Mouse (Mus musculus): ENCODE data around the gene 4921517D22Rik. TPM values are rescaled to one million over a fixed set of nuclear protein-coding genes. Genes with fewer than 3 reads are reported as not detected.
"Not testable (repeated sequence)": the region's sequence is repeated elsewhere in the genome, so short reads cannot be mapped to it uniquely, and the experiment has no call there.

4921517D22Rik gene
- polyA plus RNA-seq, 1 experiment: not detected

DNA sequence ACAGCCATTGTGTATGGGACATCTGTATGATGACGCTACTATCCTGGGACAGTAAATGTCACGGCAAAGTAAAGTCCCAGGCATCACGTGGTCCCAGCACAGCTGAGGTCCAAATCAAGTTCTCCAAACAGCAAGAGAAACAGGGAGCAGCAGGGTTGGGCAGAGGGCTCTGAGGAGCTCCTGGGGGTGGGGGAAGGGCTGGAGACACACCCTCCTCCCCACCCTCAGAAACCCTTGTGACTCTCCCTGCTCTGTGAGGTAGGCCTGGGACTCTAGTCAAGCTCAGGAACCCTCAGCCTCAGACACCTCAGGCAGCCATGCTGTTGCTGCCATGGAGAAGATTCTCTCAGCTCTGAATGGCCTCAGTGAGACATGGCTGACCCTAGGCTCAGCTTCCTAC is 18.1 kb upstream of the 4921517D22Rik start, which contains the start of gene Spata31d1b:
Gene Spata31d1b (plus strand): TSS at position 301 of the 400 bp plus-strand sequence.
- not testable (repeated sequence) for H3K4me3 ChIP-seq (ENCODE audit: insufficient read depth, low read depth, low read length); H3K27ac ChIP-seq (replicated peaks; ENCODE audit: low read depth, low read length); H3K4me1 ChIP-seq (ENCODE audit: control insufficient read depth, insufficient read depth, insufficient read length, low read length)

DNA sequence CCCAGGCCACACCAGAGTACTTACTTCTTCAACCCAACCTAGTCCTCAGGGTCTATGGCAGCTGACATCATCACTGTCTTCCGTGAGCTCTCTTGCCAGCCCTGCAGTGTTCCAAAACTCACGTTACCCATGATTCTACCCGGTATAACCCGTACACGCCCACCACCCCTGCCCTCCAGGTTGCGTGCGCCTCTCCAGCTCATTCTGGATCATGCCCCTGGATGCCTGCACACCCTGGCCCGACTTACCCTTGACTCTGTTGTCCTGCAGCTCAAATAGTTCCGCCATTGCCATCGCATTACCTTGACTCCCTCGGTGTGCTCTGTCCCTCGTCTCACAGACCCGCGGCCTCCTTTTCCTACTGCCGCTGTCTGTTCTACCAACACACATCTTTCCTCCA is 16.3 kb upstream of the 4921517D22Rik start, which contains the start of gene Spata31d1a:
Gene Spata31d1a (minus strand): TSS at position 101 of the 400 bp plus-strand sequence.
- H3K4me1 ChIP-seq (ENCODE audit: control insufficient read depth, insufficient read depth, insufficient read length, low read length): no peaks in the 10 kb centered on the region
- H3K4me3 ChIP-seq (ENCODE audit: insufficient read depth, low read depth, low read length): no peak within 1 kb of the TSS
- H3K27ac ChIP-seq (replicated peaks; ENCODE audit: low read depth, low read length): no peak within 1 kb of the TSS

DNA sequence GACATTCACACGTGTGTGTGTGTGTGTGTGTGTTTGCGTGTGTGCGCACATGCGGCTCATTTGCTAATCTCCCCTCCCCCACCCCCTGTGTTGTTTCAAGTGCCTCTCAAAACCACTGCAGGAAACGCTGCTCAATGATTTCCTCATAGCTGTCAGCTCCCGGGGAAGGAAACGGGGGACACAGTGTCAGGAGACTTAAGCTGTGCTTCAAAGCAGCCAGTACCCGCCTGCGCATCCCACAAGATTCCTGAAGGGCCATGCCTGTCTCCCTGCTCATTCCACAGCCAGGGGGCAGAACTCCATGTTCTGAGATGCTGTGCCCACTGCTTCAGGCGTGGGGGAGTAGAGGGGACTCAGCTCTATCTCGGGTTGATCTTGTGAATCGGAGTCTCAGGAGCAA is 10.7 kb upstream of the 4921517D22Rik start:
- H3K27ac ChIP-seq (replicated peaks; ENCODE audit: low read depth, low read length): no peak overlapping the region
- no peaks in the 10 kb centered on the region for H3K4me1 ChIP-seq (ENCODE audit: control insufficient read depth, insufficient read depth, insufficient read length, low read length)
- H3K4me3 ChIP-seq (ENCODE audit: insufficient read depth, low read depth, low read length): no peak overlapping the region

DNA sequence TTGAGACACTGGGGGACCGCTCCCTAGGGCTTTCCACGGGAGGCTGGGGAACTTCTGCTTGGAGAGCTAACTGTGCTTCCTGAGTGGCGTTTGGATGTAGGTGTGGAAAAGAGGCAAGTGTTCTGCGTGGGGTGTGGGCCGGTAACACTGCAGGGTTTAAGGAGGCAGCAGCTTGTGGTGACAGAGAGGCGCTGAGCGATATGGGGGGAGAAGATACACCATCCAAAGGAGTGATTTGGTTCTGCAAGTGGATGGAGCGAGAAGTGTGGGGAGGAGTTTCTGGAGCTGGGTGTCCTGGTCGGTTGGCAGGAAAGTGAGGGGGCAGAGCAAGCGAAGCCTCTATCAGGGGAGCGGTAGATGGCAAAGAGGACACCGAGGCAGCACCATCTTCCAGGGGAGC is 9.6 kb upstream of the 4921517D22Rik start:
- Histone ChIP-seq H3K27ac (replicated peaks; ENCODE audit: low read depth, low read length) (no peak overlapping the region), H3K4me3 (ENCODE audit: insufficient read depth, low read depth, low read length) (no peak overlapping the region), H3K4me1 (ENCODE audit: control insufficient read depth, insufficient read depth, insufficient read length, low read length) (no peaks in the 10 kb centered on the region)

DNA sequence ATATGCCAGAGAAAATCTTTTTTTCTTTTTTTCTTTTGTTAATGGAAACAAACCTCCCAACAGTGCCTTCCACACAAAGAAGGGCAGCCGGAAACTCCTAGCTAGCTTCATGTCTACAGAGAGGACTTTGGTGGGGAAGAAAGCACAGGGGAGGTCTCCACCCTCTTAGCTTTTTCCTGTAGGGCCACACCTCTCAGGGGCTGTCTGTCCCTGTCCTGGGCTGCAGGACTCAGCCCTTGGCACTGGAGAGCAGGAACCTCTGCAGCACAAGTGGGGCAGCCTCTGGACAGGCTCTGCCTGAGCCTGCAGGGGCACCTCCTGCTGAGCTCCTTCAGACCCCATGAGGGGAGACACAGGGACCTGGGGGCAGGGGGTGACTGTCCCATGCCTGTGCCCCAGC is 6.2 kb upstream of the 4921517D22Rik start:
- not testable (repeated sequence) for H3K27ac ChIP-seq (replicated peaks; ENCODE audit: low read depth, low read length); H3K4me3 ChIP-seq (ENCODE audit: insufficient read depth, low read depth, low read length); H3K4me1 ChIP-seq (ENCODE audit: control insufficient read depth, insufficient read depth, insufficient read length, low read length)

DNA sequence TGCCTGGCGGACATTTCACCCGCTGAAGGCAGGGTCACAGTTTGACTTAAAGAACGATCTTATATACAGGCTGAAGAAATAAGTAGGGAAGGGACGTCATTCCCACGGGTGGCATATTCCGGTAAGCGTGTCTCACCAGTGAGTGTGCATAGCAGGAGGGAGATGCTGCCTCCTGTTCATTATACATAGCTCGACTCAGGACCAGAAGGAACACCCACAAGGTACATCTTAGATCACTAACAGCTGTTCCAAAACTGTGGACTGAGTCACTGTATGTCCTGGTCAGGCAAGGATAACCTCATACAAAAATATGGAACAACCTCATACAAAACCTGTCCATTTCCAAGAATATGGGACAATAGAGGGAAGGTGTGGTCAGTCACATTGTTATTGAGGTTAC is 5.2 kb upstream of the 4921517D22Rik start:
- no peaks in the 10 kb centered on the region for H3K4me1 ChIP-seq (ENCODE audit: control insufficient read depth, insufficient read depth, insufficient read length, low read length)
- H3K27ac ChIP-seq (replicated peaks; ENCODE audit: low read depth, low read length): no peak overlapping the region
- H3K4me3 ChIP-seq (ENCODE audit: insufficient read depth, low read depth, low read length): no peak overlapping the region

DNA sequence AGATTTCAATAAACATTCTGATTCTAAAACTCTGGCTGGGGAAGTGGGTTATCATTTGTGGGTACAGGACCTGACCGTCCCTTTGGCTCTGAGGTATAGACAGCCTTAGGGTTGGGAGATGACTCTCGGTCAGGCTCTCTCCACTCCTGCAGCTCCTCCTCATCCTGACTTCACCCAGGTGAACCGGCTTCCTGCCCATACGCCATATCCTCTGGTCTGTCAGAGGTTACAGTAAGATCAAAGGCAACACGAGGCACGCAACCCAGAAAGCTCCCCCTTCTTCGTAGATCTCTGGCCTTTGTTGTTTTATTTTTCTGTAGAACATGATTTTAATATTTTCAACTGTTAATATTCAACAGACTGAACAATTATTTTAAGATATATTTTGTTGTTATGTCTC is 1.9 kb upstream of the 4921517D22Rik start:
- Histone ChIP-seq H3K27ac (replicated peaks; ENCODE audit: low read depth, low read length) (no peak overlapping the region), H3K4me3 (ENCODE audit: insufficient read depth, low read depth, low read length) (no peak overlapping the region), H3K4me1 (ENCODE audit: control insufficient read depth, insufficient read depth, insufficient read length, low read length) (no peaks in the 10 kb centered on the region)

DNA sequence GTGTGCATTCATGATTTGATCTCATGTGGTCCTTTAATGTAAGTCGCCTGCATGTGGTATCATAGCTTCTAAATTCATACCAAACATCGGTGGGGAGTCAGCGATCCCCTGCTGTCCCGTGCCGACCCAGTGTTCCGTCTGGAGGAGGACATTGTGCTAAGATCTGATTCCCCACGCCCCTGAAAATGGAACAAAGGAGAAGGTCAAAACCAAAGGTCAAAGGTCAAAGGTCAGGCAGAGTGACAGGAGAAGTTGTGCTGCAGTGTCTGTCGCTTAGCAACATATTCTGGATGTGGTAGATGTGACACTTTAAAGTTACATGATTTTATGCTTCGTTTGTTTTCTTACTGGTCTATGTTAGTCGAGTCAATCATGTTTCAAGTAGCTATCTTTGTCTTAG is 2.4 kb downstream of the 4921517D22Rik start:
- no peak overlapping the region for H3K4me3 ChIP-seq (ENCODE audit: insufficient read depth, low read depth, low read length)
- no peaks in the 10 kb centered on the region for H3K4me1 ChIP-seq (ENCODE audit: control insufficient read depth, insufficient read depth, insufficient read length, low read length)
- H3K27ac ChIP-seq (replicated peaks; ENCODE audit: low read depth, low read length): no peak overlapping the region

DNA sequence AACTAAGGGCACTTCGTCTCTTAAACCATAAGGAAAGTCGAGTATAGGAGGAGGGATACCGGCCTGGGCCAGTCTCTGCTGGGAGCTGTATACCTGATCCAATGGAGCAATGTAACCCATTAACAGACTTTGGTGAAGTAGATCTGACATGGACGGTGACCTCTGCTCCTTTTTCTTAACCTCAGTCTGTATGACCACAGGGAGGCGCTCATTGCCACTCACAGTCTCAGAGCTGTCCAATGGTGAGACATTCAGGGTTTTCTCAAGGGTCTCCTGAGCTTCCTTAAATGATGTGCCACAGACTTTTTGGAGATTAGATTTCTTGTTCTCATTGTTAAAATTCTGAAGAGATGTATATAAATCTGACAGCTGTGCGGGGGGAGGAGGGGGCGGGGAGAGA is 3.3 kb downstream of the 4921517D22Rik start:
- no peak overlapping the region for H3K27ac ChIP-seq (replicated peaks; ENCODE audit: low read depth, low read length)
- no peak overlapping the region for H3K4me3 ChIP-seq (ENCODE audit: insufficient read depth, low read depth, low read length)
- no peaks in the 10 kb centered on the region for H3K4me1 ChIP-seq (ENCODE audit: control insufficient read depth, insufficient read depth, insufficient read length, low read length)

DNA sequence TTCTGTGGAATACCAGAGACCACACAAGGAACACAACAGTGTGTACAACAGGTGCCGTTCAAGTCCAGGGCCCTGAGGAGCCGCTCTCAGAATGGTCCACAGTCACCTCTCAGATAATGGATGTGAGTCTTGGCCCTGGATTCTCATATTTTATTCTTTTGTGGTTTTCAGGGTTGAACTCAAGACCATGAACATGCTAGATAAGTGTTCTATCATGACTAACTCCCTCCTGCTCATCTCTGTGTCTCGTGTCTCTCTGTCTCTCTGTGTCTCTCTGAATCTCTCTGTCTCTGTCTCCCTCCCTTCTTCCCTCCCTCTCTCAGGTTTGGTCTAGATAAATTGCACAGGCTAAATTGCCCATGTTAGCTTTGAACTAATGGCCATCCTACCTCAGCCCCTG is 4.1 kb downstream of the 4921517D22Rik start:
- H3K4me1 ChIP-seq (ENCODE audit: control insufficient read depth, insufficient read depth, insufficient read length, low read length): no peaks in the 10 kb centered on the region
- H3K4me3 ChIP-seq (ENCODE audit: insufficient read depth, low read depth, low read length): no peak overlapping the region
- H3K27ac ChIP-seq (replicated peaks; ENCODE audit: low read depth, low read length): no peak overlapping the region

DNA sequence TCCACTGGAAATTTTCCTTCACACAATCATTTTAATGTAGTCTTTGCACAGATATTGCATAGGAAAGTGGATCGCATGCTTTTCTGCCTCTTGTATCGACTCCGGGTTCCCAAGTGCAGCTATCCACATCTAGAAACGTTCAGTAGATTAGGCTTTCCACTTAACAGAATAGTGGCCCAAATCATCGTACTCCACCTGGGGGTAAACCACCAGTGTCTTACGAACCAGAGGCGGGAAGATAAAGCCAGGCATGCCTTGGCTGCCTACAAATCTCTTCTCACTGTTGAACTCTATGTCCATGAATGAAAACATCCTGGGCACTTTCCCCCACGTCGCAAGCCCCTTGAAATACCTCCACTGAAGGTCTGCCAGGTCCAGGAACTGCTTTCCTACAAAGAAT is 4.6 kb downstream of the 4921517D22Rik start:
- no peak overlapping the region for H3K4me3 ChIP-seq (ENCODE audit: insufficient read depth, low read depth, low read length)
- H3K27ac ChIP-seq (replicated peaks; ENCODE audit: low read depth, low read length): no peak overlapping the region
- H3K4me1 ChIP-seq (ENCODE audit: control insufficient read depth, insufficient read depth, insufficient read length, low read length): no peaks in the 10 kb centered on the region

DNA sequence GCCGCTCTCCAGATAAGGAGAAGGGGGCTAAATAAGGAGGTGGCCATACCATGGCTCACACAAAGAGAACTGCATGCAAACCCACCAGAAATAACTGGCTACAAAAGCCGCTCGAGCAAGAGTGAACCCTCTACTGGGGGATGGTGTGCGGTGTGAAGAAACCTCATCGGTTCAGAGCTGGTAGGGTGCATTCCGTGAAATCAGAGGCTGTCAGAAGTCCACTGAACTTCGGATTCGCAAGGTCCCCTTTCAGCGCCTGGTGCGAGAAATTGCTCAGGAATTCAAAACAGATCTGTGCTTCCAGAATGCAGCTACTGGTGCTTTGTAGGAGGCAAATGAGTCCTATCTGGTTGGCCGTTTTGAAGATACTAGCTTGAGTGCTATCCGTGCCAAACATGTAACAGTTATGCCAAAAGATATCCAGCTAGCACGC is 5.6 kb downstream of the 4921517D22Rik start:
- H3K4me3 ChIP-seq (ENCODE audit: insufficient read depth, low read depth, low read length): no peak overlapping the region
- H3K4me1 ChIP-seq (ENCODE audit: control insufficient read depth, insufficient read depth, insufficient read length, low read length): no peaks in the 10 kb centered on the region
- H3K27ac ChIP-seq (replicated peaks; ENCODE audit: low read depth, low read length): no peak overlapping the region

DNA sequence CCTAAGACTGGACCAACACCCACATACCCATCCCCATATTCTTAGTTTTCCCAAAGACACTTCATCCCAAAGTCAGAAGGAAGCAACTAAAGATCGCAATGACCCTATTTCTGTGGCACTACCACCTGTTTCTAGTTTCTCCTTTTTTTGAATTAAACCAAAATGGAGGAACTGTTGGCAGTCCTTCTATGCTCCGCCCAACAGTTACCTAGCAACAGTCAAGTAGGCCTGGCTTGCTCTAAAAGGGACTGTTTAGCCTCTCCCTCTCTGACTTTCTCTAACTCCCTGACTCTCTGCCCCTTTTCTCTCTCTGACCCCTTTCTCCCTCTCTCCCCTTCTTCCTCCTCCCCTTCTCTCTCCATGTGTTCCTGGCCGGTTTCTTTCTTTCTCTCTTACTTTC is 8.7 kb downstream of the 4921517D22Rik start:
- H3K4me1 ChIP-seq (ENCODE audit: control insufficient read depth, insufficient read depth, insufficient read length, low read length): no peaks in the 10 kb centered on the region
- no peak overlapping the region for H3K27ac ChIP-seq (replicated peaks; ENCODE audit: low read depth, low read length)
- no peak overlapping the region for H3K4me3 ChIP-seq (ENCODE audit: insufficient read depth, low read depth, low read length)

DNA sequence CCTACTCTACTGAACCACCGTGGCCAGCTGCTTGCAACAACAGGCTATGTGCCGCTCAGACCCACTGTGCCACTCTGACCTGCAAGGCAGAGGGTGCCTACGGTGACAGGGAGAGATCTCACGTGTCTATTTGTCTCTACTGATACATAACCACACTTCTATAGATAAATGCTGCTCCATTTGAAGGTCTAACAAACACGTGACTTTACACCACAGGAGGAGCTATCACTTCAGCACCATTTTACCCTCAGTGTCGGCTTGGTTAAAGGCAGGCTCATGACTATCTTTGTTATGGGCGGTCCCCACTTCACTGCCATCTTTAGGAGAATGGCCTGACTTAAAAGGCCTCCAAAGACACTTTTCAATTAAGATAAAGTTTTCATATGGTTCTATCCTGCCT is 11.3 kb downstream of the 4921517D22Rik start:
- no peak overlapping the region for H3K27ac ChIP-seq (replicated peaks; ENCODE audit: low read depth, low read length)
- no peaks in the 10 kb centered on the region for H3K4me1 ChIP-seq (ENCODE audit: control insufficient read depth, insufficient read depth, insufficient read length, low read length)
- no peak overlapping the region for H3K4me3 ChIP-seq (ENCODE audit: insufficient read depth, low read depth, low read length)

DNA sequence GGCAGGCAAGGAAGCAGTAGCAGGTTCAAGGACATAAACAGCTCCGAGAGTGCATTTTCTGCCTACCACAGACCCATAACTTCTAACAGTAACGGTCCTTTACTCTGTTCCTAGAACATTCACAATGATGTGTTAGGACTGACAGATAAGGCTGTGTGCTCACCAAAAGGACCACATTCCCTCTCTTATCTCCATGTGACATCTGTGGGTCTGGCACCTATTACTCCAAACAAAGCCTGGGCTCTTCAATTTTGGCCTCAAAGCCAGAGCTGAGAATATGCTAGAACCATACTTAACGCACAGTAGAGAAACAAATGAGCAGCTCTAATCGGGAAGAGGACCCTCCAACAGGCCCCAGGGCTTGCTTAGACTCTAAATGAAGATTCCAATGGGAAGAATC is 14.0 kb downstream of the 4921517D22Rik start:
- Histone ChIP-seq H3K4me3 (ENCODE audit: insufficient read depth, low read depth, low read length) (no peak overlapping the region), H3K4me1 (ENCODE audit: control insufficient read depth, insufficient read depth, insufficient read length, low read length) (no peaks in the 10 kb centered on the region), H3K27ac (replicated peaks; ENCODE audit: low read depth, low read length) (no peak overlapping the region)

DNA sequence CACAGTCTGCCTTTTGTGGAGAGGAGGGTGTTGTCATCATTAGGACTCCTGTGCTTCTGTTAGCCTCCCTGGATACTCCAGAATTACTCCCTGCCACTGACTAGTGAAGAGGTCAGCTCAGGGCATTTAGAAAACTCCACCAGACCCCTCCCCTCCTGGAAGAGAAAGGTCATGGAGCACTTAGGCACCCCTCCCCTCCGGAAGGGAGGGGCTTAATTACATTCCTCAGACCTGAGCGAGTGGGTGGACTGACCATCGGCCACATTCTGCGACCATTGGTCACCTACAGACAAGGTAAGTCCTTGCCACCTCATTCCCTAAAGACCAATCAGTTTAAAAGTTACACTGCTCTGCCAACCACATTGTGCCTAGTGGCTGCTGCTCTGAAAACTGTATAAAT is 14.6 kb downstream of the 4921517D22Rik start:
- Histone ChIP-seq H3K27ac (replicated peaks; ENCODE audit: low read depth, low read length) (no peak overlapping the region), H3K4me1 (ENCODE audit: control insufficient read depth, insufficient read depth, insufficient read length, low read length) (no peaks in the 10 kb centered on the region), H3K4me3 (ENCODE audit: insufficient read depth, low read depth, low read length) (no peak overlapping the region)

Measured in brown adipose tissue, adult 24 weeks (tissue).